Mouse (Mus musculus): ENCODE measurements around the gene Pxdc1. TPM values are rescaled to one million over a fixed set of nuclear protein-coding genes. Genes with fewer than 3 reads are reported as not detected.

Gene Pxdc1
- polyA plus RNA-seq, 1 experiment = 10.6 TPM

DNA sequence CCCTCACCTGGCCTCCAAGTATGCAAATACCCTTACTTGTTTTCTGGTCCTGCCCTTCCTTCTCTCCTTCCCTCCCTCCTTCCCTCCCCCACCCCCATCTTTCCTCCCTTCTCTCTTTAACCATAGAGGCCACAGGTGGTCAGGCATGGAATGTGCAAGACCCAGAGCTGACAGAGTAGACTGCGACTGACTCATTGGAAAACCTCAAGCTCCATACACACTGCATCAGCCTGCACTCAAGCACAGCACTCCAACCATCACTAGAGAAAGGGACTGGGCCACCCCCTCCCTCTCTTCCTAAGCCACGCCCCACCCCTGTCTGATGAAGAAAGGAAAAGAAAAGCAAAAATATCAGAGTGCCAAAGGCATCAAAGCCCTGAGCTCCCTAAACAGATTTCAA lies 12.2 kb downstream of the Pxdc1 start:
- Histone ChIP-seq H3K4me1 (ENCODE audit: control insufficient read depth, insufficient read depth, low read length) (peaks cover 2% of the 10 kb centered on the region), H3K27ac (ENCODE audit: insufficient read depth, low read length) (no peak overlapping the region), H3K9me3 (replicated peaks; ENCODE audit: control insufficient read depth, insufficient read depth, low read length, poor library complexity, severe bottlenecking) (no peaks in the 10 kb centered on the region), H3K4me3 (ENCODE audit: low read depth, low read length) (no peak overlapping the region), H3K9ac (ENCODE audit: low read depth, poor library complexity, severe bottlenecking) (no peak overlapping the region), H3K36me3 (ENCODE audit: control insufficient read depth, insufficient read depth, low read length, poor library complexity, severe bottlenecking) (no peaks in the 10 kb centered on the region), H3K27me3 (ENCODE audit: control insufficient read depth, insufficient read depth, low read length, poor library complexity, severe bottlenecking) (no peaks in the 10 kb centered on the region)
- TF ChIP-seq EP300 (IDR thresholded peaks at IDR 0.05; ENCODE audit: insufficient read depth, low read depth, low read length) (no peak), POLR2A (IDR thresholded peaks at IDR 0.05; ENCODE audit: insufficient read depth, low read length) (no peak), CTCF (IDR thresholded peaks at IDR 0.05; ENCODE audit: low read depth, low read length) (no peak)

DNA sequence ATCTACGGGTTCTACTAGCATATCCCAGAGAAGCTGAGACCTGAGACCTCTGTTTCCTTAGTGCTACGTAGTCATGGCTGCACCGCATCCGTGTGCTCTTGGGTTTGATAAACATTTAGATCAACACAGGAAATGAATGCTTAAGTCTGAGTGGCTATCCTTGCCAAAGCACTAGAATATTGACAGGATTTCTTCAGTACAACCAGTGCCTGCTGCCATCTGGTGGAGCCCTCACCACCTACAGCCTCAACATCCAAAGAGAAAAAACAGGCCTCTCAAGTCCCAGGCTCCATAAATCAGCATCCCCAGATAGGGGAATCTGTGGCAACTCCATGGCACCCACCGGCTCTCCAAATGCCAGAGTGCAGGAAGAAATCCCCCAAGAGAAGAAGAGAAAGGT lies 17.3 kb downstream of the Pxdc1 start:
- H3K27me3 ChIP-seq (ENCODE audit: control insufficient read depth, insufficient read depth, low read length, poor library complexity, severe bottlenecking) = no peaks in the 10 kb centered on the region
- no peak overlapping the region for H3K27ac ChIP-seq (ENCODE audit: insufficient read depth, low read length)
- H3K4me3 ChIP-seq (ENCODE audit: low read depth, low read length) = no peak overlapping the region
- no peak overlapping the region for H3K9ac ChIP-seq (ENCODE audit: low read depth, poor library complexity, severe bottlenecking)
- no peaks in the 10 kb centered on the region for H3K36me3 ChIP-seq (ENCODE audit: control insufficient read depth, insufficient read depth, low read length, poor library complexity, severe bottlenecking)
- H3K9me3 ChIP-seq (replicated peaks; ENCODE audit: control insufficient read depth, insufficient read depth, low read length, poor library complexity, severe bottlenecking) = no peaks in the 10 kb centered on the region
- H3K4me1 ChIP-seq (ENCODE audit: control insufficient read depth, insufficient read depth, low read length) = no peaks in the 10 kb centered on the region
- TF ChIP-seq POLR2A (IDR thresholded peaks at IDR 0.05; ENCODE audit: insufficient read depth, low read length) (no peak), CTCF (IDR thresholded peaks at IDR 0.05; ENCODE audit: low read depth, low read length) (peak; percentile 51)

DNA sequence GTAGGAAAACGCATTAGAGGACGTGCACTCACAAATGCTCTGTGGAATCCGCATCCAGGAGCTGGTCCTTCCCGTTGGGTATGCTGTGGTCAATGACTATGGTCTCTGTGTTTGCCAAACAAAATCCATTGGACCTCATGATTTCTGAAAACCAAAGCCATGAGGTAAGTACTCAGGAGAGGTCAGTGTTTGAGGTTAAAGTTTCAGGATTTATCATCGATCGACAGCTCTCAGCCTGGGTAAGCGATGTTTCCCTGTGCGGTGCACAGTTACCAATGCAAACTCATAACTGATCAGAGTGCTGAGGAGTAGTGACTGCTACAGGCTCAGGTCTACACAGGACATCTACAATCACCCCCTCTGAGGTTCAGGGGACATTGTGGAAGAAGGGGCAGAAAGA lies 23.0 kb downstream of the Pxdc1 start:
- no peak for TF ChIP-seq POLR2A (IDR thresholded peaks at IDR 0.05; ENCODE audit: insufficient read depth, low read length)
- TF ChIP-seq CTCF (IDR thresholded peaks at IDR 0.05; ENCODE audit: low read depth, low read length) = no peak
- no peak for TF ChIP-seq EP300 (IDR thresholded peaks at IDR 0.05; ENCODE audit: insufficient read depth, low read depth, low read length)
- Histone ChIP-seq H3K4me1 (ENCODE audit: control insufficient read depth, insufficient read depth, low read length) (no peaks in the 10 kb centered on the region), H3K4me3 (ENCODE audit: low read depth, low read length) (no peak overlapping the region), H3K27me3 (ENCODE audit: control insufficient read depth, insufficient read depth, low read length, poor library complexity, severe bottlenecking) (no peaks in the 10 kb centered on the region), H3K27ac (ENCODE audit: insufficient read depth, low read length) (no peak overlapping the region), H3K36me3 (ENCODE audit: control insufficient read depth, insufficient read depth, low read length, poor library complexity, severe bottlenecking) (no peaks in the 10 kb centered on the region), H3K9ac (ENCODE audit: low read depth, poor library complexity, severe bottlenecking) (no peak overlapping the region), H3K9me3 (replicated peaks; ENCODE audit: control insufficient read depth, insufficient read depth, low read length, poor library complexity, severe bottlenecking) (no peaks in the 10 kb centered on the region)

DNA sequence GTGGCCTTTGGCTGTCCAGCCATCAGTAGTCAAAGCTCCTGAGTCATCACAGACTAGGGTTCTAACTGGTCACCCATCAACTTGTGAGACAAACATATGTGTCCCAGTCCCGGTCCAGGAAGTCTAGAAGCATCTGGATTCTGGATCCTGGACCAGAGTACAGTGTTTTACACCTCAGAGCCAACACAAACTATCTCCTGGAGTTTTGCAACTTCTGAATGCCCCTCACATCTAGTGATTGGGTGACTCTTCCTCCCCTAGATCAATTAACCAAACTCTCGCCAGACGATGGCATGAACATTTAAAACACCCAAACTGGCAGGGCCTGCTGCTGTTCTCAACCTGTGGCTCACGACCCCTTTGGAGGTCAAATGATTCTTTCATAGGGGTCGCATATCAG lies 23.5 kb downstream of the Pxdc1 start:
- no peak overlapping the region for H3K27ac ChIP-seq (ENCODE audit: insufficient read depth, low read length)
- H3K36me3 ChIP-seq (ENCODE audit: control insufficient read depth, insufficient read depth, low read length, poor library complexity, severe bottlenecking) = no peaks in the 10 kb centered on the region
- H3K4me3 ChIP-seq (ENCODE audit: low read depth, low read length) = no peak overlapping the region
- H3K4me1 ChIP-seq (ENCODE audit: control insufficient read depth, insufficient read depth, low read length) = no peaks in the 10 kb centered on the region
- TF ChIP-seq POLR2A (IDR thresholded peaks at IDR 0.05; ENCODE audit: insufficient read depth, low read length) (no peak), CTCF (IDR thresholded peaks at IDR 0.05; ENCODE audit: low read depth, low read length) (no peak), EP300 (IDR thresholded peaks at IDR 0.05; ENCODE audit: insufficient read depth, low read depth, low read length) (no peak)
- no peaks in the 10 kb centered on the region for H3K27me3 ChIP-seq (ENCODE audit: control insufficient read depth, insufficient read depth, low read length, poor library complexity, severe bottlenecking)
- no peaks in the 10 kb centered on the region for H3K9me3 ChIP-seq (replicated peaks; ENCODE audit: control insufficient read depth, insufficient read depth, low read length, poor library complexity, severe bottlenecking)
- no peak overlapping the region for H3K9ac ChIP-seq (ENCODE audit: low read depth, poor library complexity, severe bottlenecking)

DNA sequence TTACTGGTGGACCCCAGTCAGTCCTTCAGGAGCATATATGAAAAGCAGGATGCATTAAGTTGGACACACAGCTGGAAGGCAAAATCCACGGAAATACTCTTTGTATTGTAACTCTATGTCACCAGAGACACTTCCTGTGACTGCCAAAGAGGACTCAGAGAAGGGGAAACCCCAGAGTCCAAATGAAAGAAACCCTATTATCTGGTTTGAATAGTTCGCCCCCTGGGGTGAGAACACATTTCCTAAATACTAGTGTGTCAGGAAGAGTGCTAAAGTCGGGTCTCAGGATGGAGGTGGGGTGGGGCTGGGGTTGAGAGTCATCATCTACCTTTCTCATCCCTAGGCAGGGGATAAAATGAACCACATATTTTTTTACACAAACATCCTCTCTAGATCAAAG lies 25.8 kb downstream of the Pxdc1 start:
- Histone ChIP-seq H3K27ac (ENCODE audit: insufficient read depth, low read length) (no peak overlapping the region), H3K27me3 (ENCODE audit: control insufficient read depth, insufficient read depth, low read length, poor library complexity, severe bottlenecking) (no peaks in the 10 kb centered on the region), H3K4me1 (ENCODE audit: control insufficient read depth, insufficient read depth, low read length) (peaks cover 2% of the 10 kb centered on the region), H3K9me3 (replicated peaks; ENCODE audit: control insufficient read depth, insufficient read depth, low read length, poor library complexity, severe bottlenecking) (no peaks in the 10 kb centered on the region), H3K9ac (ENCODE audit: low read depth, poor library complexity, severe bottlenecking) (no peak overlapping the region), H3K4me3 (ENCODE audit: low read depth, low read length) (no peak overlapping the region), H3K36me3 (ENCODE audit: control insufficient read depth, insufficient read depth, low read length, poor library complexity, severe bottlenecking) (no peaks in the 10 kb centered on the region)
- TF ChIP-seq EP300 (IDR thresholded peaks at IDR 0.05; ENCODE audit: insufficient read depth, low read depth, low read length) = no peak
- no peak for TF ChIP-seq CTCF (IDR thresholded peaks at IDR 0.05; ENCODE audit: low read depth, low read length)
- no peak for TF ChIP-seq POLR2A (IDR thresholded peaks at IDR 0.05; ENCODE audit: insufficient read depth, low read length)

DNA sequence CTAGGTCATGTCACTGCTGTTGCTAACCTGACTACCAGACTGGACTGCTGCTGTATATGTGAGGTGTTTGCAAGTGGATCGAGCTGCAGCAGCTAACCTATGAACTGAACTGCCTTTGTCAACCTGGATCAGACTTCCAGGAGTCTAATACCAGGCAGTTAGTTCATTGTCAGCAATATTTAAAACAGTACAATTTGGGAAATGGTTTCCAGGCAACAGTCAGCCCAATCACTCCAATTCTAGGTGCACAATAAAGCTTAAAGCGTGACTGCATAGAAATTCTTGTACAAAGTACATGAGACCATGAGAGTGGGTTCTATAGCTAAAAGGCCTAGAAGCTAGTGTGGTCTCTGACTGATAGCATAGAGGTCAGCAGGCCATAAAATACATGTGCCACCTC lies 28.9 kb downstream of the Pxdc1 start:
- TF ChIP-seq POLR2A (IDR thresholded peaks at IDR 0.05; ENCODE audit: insufficient read depth, low read length) = no peak
- no peak for TF ChIP-seq CTCF (IDR thresholded peaks at IDR 0.05; ENCODE audit: low read depth, low read length)
- no peak for TF ChIP-seq EP300 (IDR thresholded peaks at IDR 0.05; ENCODE audit: insufficient read depth, low read depth, low read length)
- no peaks in the 10 kb centered on the region for H3K9me3 ChIP-seq (replicated peaks; ENCODE audit: control insufficient read depth, insufficient read depth, low read length, poor library complexity, severe bottlenecking)
- no peak overlapping the region for H3K9ac ChIP-seq (ENCODE audit: low read depth, poor library complexity, severe bottlenecking)
- H3K27me3 ChIP-seq (ENCODE audit: control insufficient read depth, insufficient read depth, low read length, poor library complexity, severe bottlenecking) = no peaks in the 10 kb centered on the region
- H3K4me1 ChIP-seq (ENCODE audit: control insufficient read depth, insufficient read depth, low read length) = peaks cover 2% of the 10 kb centered on the region
- H3K27ac ChIP-seq (ENCODE audit: insufficient read depth, low read length) = no peak overlapping the region
- H3K36me3 ChIP-seq (ENCODE audit: control insufficient read depth, insufficient read depth, low read length, poor library complexity, severe bottlenecking) = no peaks in the 10 kb centered on the region
- no peak overlapping the region for H3K4me3 ChIP-seq (ENCODE audit: low read depth, low read length)
